ENCODE assay signal across 25 mouse cellular contexts in the genomic region with DNA sequence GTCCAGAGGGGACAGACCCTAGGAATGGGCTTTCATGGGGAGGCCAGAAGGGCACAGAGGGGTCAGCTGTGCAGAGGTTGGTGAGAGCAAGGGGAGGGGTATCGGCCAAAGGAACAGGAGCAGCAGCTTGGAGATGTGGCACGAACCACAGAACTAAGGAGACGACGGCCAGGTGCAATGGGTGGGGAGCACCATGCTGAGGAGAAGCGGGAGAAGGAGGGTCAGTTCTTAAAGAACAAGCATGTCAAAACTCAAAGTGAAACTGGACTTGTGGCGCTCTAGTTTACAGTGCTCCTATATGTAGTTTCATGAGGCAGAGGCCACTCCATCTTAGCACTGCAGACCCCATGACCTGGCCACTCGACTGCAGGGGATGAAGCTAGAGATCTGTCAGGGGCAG. TPM values are rescaled to one million over a fixed set of nuclear protein-coding genes. Genes with fewer than 3 reads are reported as not detected.
DNase-seq lines count a peak whose midpoint lies in the region; ATAC-seq and TF ChIP-seq lines count a peak whose summit lies in the region.
"Had no signal": no experiment of that assay in that cellular context is flagged by ENCODE, and none has a peak within 500 bp of the region (broad histone marks: within the 10 kb centered on the region; RNA-seq: fewer than 3 reads in every experiment).

No protein-coding gene starts in this region.

- H3K9ac ChIP-seq in limb, embryonic 13.5 days, result peak overlapping the region; percentile 13; the same call in 1 of the 2 replicates
- H3K9ac ChIP-seq: embryonic facial prominence, embryonic 13.5 days; heart, embryonic 13.5 days; hindbrain, embryonic 14.5 days; kidney, embryonic 15.5 days; limb, embryonic 15.5 days had no signal

- peaks cover 15% of the 10 kb centered on the region; the same call in 1 of the 2 replicates for H3K4me1 ChIP-seq in bone marrow, adult 2 months (ENCODE audit: control insufficient read depth, insufficient read depth, low read length)
- H3K4me1 ChIP-seq in limb, embryonic 13.5 days, result peaks cover 12% of the 10 kb centered on the region; the same call in 1 of the 2 replicates
- H3K4me1 ChIP-seq in forebrain, embryonic 10.5 days, result peaks cover 11% of the 10 kb centered on the region

- peak overlapping the region; percentile 77 for H3K27ac ChIP-seq in bone marrow, adult 2 months (ENCODE audit: control insufficient read depth, insufficient read depth, low read depth, low read length, poor library complexity)
- H3K27ac ChIP-seq in limb, embryonic 13.5 days, result no peak overlapping the region
- H3K27ac ChIP-seq in forebrain, embryonic 10.5 days, result no peak overlapping the region; the same call in 1 of the 2 replicates
- H3K27ac ChIP-seq: embryonic facial prominence, embryonic 13.5 days; heart, embryonic 13.5 days; hindbrain, embryonic 14.5 days; kidney, embryonic 15.5 days; limb, embryonic 15.5 days had no signal

- no peak for TF ChIP-seq POLR2A in bone marrow, adult 2 months (IDR thresholded peaks at IDR 0.05; ENCODE audit: borderline replicate concordance, control insufficient read depth, low read depth, low read length)

- no peak for ATAC-seq in limb, embryonic 13.5 days (ENCODE audit: low FRiP score, low read depth)
- ATAC-seq: forebrain, embryonic 16.5 days; Patski had no signal

- no peaks in the 10 kb centered on the region for H3K9me3 ChIP-seq in limb, embryonic 13.5 days
- no peaks in the 10 kb centered on the region for H3K9me3 ChIP-seq in forebrain, embryonic 10.5 days
- H3K9me3 ChIP-seq: embryonic facial prominence, embryonic 13.5 days; G1E; heart, embryonic 13.5 days; kidney, embryonic 15.5 days; limb, embryonic 15.5 days had no signal

- no peak overlapping the region for H3K4me3 ChIP-seq in bone marrow, adult 2 months (replicated peaks; ENCODE audit: control insufficient read depth, low read depth, low read length)
- no peak overlapping the region for H3K4me3 ChIP-seq in limb, embryonic 13.5 days
- H3K4me3 ChIP-seq in forebrain, embryonic 10.5 days, result no peak overlapping the region
- H3K4me3 ChIP-seq: embryonic facial prominence, embryonic 13.5 days; heart, embryonic 13.5 days; kidney, embryonic 15.5 days; limb, embryonic 15.5 days had no signal

- 68% methylated on average over 7 of the region's 7 CpGs for WGBS in bone marrow, adult 2 months
- 81% methylated on average over 7 of the region's 7 CpGs for WGBS in limb, embryonic 13.5 days
- 89% methylated on average over 7 of the region's 7 CpGs for WGBS in forebrain, embryonic 10.5 days

- no peaks in the 10 kb centered on the region for H3K36me3 ChIP-seq in limb, embryonic 13.5 days
- H3K36me3 ChIP-seq in forebrain, embryonic 10.5 days (replicated peaks), result no peaks in the 10 kb centered on the region
- H3K36me3 ChIP-seq: embryonic facial prominence, embryonic 13.5 days; G1E; heart, embryonic 13.5 days; kidney, embryonic 15.5 days; limb, embryonic 15.5 days had no signal

- DNase-seq in testis, postnatal 10 days (ENCODE audit: low spot score), result peak; percentile 32
- DNase-seq in testis, postnatal 14 days (ENCODE audit: low spot score), result no peak
- DNase-seq in forebrain, embryonic 10.5 days (ENCODE audit: extremely low spot score, low spot score), result no peak
- DNase-seq in MN1 (ENCODE audit: low spot score), result no peak
- DNase-seq: adrenal gland, postnatal 10 days; cerebellum, adult 11-12 months; cerebellum, adult 9-11 months; heart, postnatal 10 days; kidney, adult 18-20 months; kidney, postnatal 4 days; lung, adult 2 months; lung, postnatal 10 days; midbrain, embryonic 14.5 days; retina, postnatal 1 day; right cerebral cortex, postnatal 14 days had no signal

- no peaks in the 10 kb centered on the region for H3K27me3 ChIP-seq in limb, embryonic 13.5 days
- no peaks in the 10 kb centered on the region for H3K27me3 ChIP-seq in forebrain, embryonic 10.5 days (ENCODE audit: poor library complexity, severe bottlenecking)
- H3K27me3 ChIP-seq: embryonic facial prominence, embryonic 13.5 days; heart, embryonic 13.5 days; kidney, embryonic 15.5 days; limb, embryonic 15.5 days; Patski had no signal

- no peak for TF ChIP-seq CTCF in bone marrow, adult 2 months (IDR thresholded peaks at IDR 0.05; ENCODE audit: control insufficient read depth, insufficient read depth, low read length)

- H3K4me2 ChIP-seq in limb, embryonic 13.5 days (replicated peaks), result no peak overlapping the region
- H3K4me2 ChIP-seq: embryonic facial prominence, embryonic 13.5 days; heart, embryonic 13.5 days; hindbrain, embryonic 14.5 days; kidney, embryonic 15.5 days; limb, embryonic 15.5 days had no signal

RNA-seq across cellular contexts. Expression of gene Uvrag, which starts 6.6 kb away (rescaled TPM):
- polyA plus RNA-seq in bone marrow, adult 2 months (2011; ENCODE audit: insufficient read depth, insufficient read length, low replicate concordance, missing spikeins), result 10.5 and 38.2 TPM in 2 replicates
- 15.7 and 16.4 TPM in 2 replicates for polyA plus RNA-seq in limb, embryonic 13.5 days (2015; fragmentation: Nextera tagmentation; extraction: Ambion mirVana)
- 9.8 and 10.4 TPM in 2 replicates for polyA plus RNA-seq in forebrain, embryonic 10.5 days (2016; fragmentation: Nextera tagmentation; extraction: Ambion mirVana)

RNA-seq across cellular contexts. Expression of gene Dgat2, which starts 35.0 kb away (rescaled TPM):
- polyA plus RNA-seq in bone marrow, adult 2 months (2011; ENCODE audit: insufficient read depth, insufficient read length, low replicate concordance, missing spikeins), result 3.8 and 10.9 TPM in 2 replicates
- 15.0 and 15.8 TPM in 2 replicates for polyA plus RNA-seq in limb, embryonic 13.5 days (2015; fragmentation: Nextera tagmentation; extraction: Ambion mirVana)
- 12.3 and 14.8 TPM in 2 replicates for polyA plus RNA-seq in forebrain, embryonic 10.5 days (2016; fragmentation: Nextera tagmentation; extraction: Ambion mirVana)
